ENCODE assay signal across 11 mouse cellular contexts in genomic region chr9:36858677-36859076, GRCm38 (mm10). TPM values are rescaled to one million over a fixed set of nuclear protein-coding genes. Genes with fewer than 3 reads are reported as not detected.
DNase-seq lines count a peak whose midpoint lies in the region; ATAC-seq and TF ChIP-seq lines count a peak whose summit lies in the region.
"Had no signal": no experiment of that assay in that cellular context is flagged by ENCODE, and none has a peak within 500 bp of the region (broad histone marks: within the 10 kb centered on the region; RNA-seq: fewer than 3 reads in every experiment).

No protein-coding gene starts in this region.

- no peak; the same call in 1 of the 2 replicates for ATAC-seq in hindbrain, embryonic 14.5 days (ENCODE audit: low FRiP score)
- no peak for ATAC-seq in megakaryocyte progenitor cell, adult 5-6 weeks (replicated peaks; ENCODE audit: poor library complexity)
- ATAC-seq in intestine, postnatal 0 days = no peak

- TF ChIP-seq CTCF in gastrocnemius, adult 2 months (IDR thresholded peaks at IDR 0.05) = peak; percentile 47
- no peak for TF ChIP-seq CTCF in intestine, postnatal 0 days (IDR thresholded peaks at IDR 0.05; ENCODE audit: low read depth)

- no peak overlapping the region for H3K4me2 ChIP-seq in hindbrain, embryonic 14.5 days (replicated peaks)
- H3K4me2 ChIP-seq in intestine, postnatal 0 days (replicated peaks; ENCODE audit: low read depth) = no peak overlapping the region
- H3K4me2 ChIP-seq: embryonic facial prominence, embryonic 12.5 days; liver, embryonic 11.5 days had no signal

- no peak overlapping the region for H3K4me3 ChIP-seq in gastrocnemius, adult 2 months
- no peak overlapping the region for H3K4me3 ChIP-seq in hindbrain, embryonic 14.5 days (replicated peaks; ENCODE audit: low read length)
- H3K4me3 ChIP-seq in intestine, postnatal 0 days (ENCODE audit: low read depth, low read length) = no peak overlapping the region
- H3K4me3 ChIP-seq: embryonic facial prominence, embryonic 12.5 days; heart, adult 2 months had no signal

- H3K9me3 ChIP-seq in hindbrain, embryonic 14.5 days (ENCODE audit: control insufficient read depth, low read length) = no peaks in the 10 kb centered on the region
- no peaks in the 10 kb centered on the region for H3K9me3 ChIP-seq in intestine, postnatal 0 days (ENCODE audit: control insufficient read depth)
- H3K9me3 ChIP-seq: embryonic facial prominence, embryonic 12.5 days had no signal

- peaks cover 8% of the 10 kb centered on the region; the same call in 1 of the 2 replicates for H3K4me1 ChIP-seq in hindbrain, embryonic 14.5 days (replicated peaks; ENCODE audit: control insufficient read depth, insufficient read depth, low read length)
- no peaks in the 10 kb centered on the region for H3K4me1 ChIP-seq in intestine, postnatal 0 days (replicated peaks; ENCODE audit: control insufficient read depth, insufficient read depth, low read length)
- H3K4me1 ChIP-seq: embryonic facial prominence, embryonic 12.5 days had no signal

- 18% methylated on average over 4 of the region's 4 CpGs for WGBS in hindbrain, embryonic 14.5 days
- WGBS in intestine, postnatal 0 days = 47% methylated on average over 4 of the region's 4 CpGs

- peak; percentile 35 for DNase-seq in gastrocnemius, adult 2 months
- DNase-seq in gastrocnemius, postnatal 14 days = no peak
- DNase-seq in thymus, postnatal 10 days (ENCODE audit: low spot score in 2 of 2) = peak; percentile 7 to 9
- DNase-seq in thymus, postnatal 0 days (ENCODE audit: low spot score) = no peak
- peak; percentile 58 for DNase-seq in hindbrain, embryonic 14.5 days (ENCODE audit: low spot score)
- peak; percentile 54 for DNase-seq in telencephalon, adult 2 months (ENCODE audit: low read depth, low spot score)
- DNase-seq: heart, adult 2 months had no signal

- no peak overlapping the region for H3K9ac ChIP-seq in hindbrain, embryonic 14.5 days
- H3K9ac ChIP-seq in intestine, postnatal 0 days (ENCODE audit: low read depth, low read length) = no peak overlapping the region
- H3K9ac ChIP-seq: embryonic facial prominence, embryonic 12.5 days had no signal

- intact Hi-C loops in gastrocnemius, adult 2 months (cut with DNase I) = no loop called here
- intact Hi-C loops in gastrocnemius, postnatal 14 days (cut with DNase I; ENCODE audit: low total_unique reads) = no loop called here

- no peaks in the 10 kb centered on the region for H3K27me3 ChIP-seq in hindbrain, embryonic 14.5 days (ENCODE audit: control insufficient read depth, insufficient read depth, low read length)
- H3K27me3 ChIP-seq in intestine, postnatal 0 days (replicated peaks; ENCODE audit: control insufficient read depth, insufficient read depth, low read length) = no peaks in the 10 kb centered on the region
- H3K27me3 ChIP-seq: embryonic facial prominence, embryonic 12.5 days had no signal

- no peak overlapping the region for H3K27ac ChIP-seq in gastrocnemius, adult 2 months
- H3K27ac ChIP-seq in hindbrain, embryonic 14.5 days = no peak overlapping the region
- H3K27ac ChIP-seq in intestine, postnatal 0 days (ENCODE audit: low read depth, low read length) = no peak overlapping the region
- H3K27ac ChIP-seq: embryonic facial prominence, embryonic 12.5 days; heart, adult 2 months had no signal

- peaks cover 85% of the 10 kb centered on the region for H3K36me3 ChIP-seq in hindbrain, embryonic 14.5 days (replicated peaks; ENCODE audit: control insufficient read depth, insufficient read depth)
- no peaks in the 10 kb centered on the region for H3K36me3 ChIP-seq in intestine, postnatal 0 days (ENCODE audit: control insufficient read depth, insufficient read depth)

RNA-seq across cellular contexts. Expression of gene Fez1, which starts 37.0 kb away (rescaled TPM):
- 1 to 10 TPM; 4.2 to 4.7 TPM for total RNA-seq in gastrocnemius, adult 2 months (2021)
- total RNA-seq in gastrocnemius, postnatal 14 days (2021) = 1 to 10 TPM; 2.3 to 3.7 TPM
- polyA plus RNA-seq in thymus, postnatal 0 days (2015; fragmentation: Nextera tagmentation; extraction: Ambion mirVana) = 1.1 and 1.5 TPM in 2 replicates
- 549 and 551 TPM in 2 replicates for polyA plus RNA-seq in hindbrain, embryonic 14.5 days (2014; fragmentation: Nextera tagmentation; extraction: Ambion mirVana)
- not detected in 2 replicates for total RNA-seq in megakaryocyte progenitor cell, adult 5-6 weeks (2015)
- not detected in 2 replicates for total RNA-seq in megakaryocyte progenitor cell, adult 5-6 weeks (2017)
- polyA plus RNA-seq in intestine, postnatal 0 days (2015; fragmentation: Nextera tagmentation; extraction: Ambion mirVana) = 9.6 and 10.3 TPM in 2 replicates

Comparison
In these comparisons a context has a peak if more than half of its experiments do, and no peak if none do; other contexts are left out.
1. DNase-seq: peak in gastrocnemius, adult 2 months (single experiment), thymus, postnatal 10 days (2 of 2), hindbrain, embryonic 14.5 days (single experiment) and telencephalon, adult 2 months (single experiment); none in gastrocnemius, postnatal 14 days (single experiment) and thymus, postnatal 0 days (single experiment).